Mouse (Mus musculus) CH12.LX (cell line): ENCODE data around the gene Lim2. TPM values are rescaled to one million over a fixed set of nuclear protein-coding genes. Genes with fewer than 3 reads are reported as not detected.

Experiments
- DNase-seq: peaks from one replicate; pipeline ENCODE4 v3.0.0-alpha.2; 2013; ENCODE audit errors: extremely low read depth
- H3K27ac ChIP-seq: 2 replicates; pipeline ENCODE4 v1.5.1; 2012; ENCODE audit warnings: low read depth, mild to moderate bottlenecking, control low read depth, moderate library complexity; ENCODE audit not compliant: insufficient read depth
- H3K27me3 ChIP-seq: replicated peaks from 2 replicates; pipeline ENCODE3; 2012; ENCODE audit warnings: inconsistent platforms
- H3K36me3 ChIP-seq, 2 experiments: replicated peaks in 1 of 2; 2 replicates each; pipeline versions ENCODE3 to v1.6.1; 2012; ENCODE audit warnings: inconsistent platforms in 1 of 2, low read length in 1 of 2, mild to moderate bottlenecking in 1 of 2, mixed read lengths in 1 of 2, moderate library complexity in 1 of 2; ENCODE audit not compliant: control insufficient read depth in 1 of 2, insufficient read depth in 1 of 2
- H3K4me1 ChIP-seq, 2 experiments: 2 replicates each; pipeline ENCODE4 v1.6.1; 2012; ENCODE audit warnings: inconsistent platforms in 1 of 2, moderate library complexity in 1 of 2; ENCODE audit not compliant: insufficient read depth in 2 of 2, control insufficient read depth in 1 of 2
- H3K4me2 ChIP-seq: 2 replicates; pipeline ENCODE4 v1.6.1; 2012; ENCODE audit warnings: low read depth, mild to moderate bottlenecking, control low read depth; ENCODE audit not compliant: poor library complexity, insufficient read depth, severe bottlenecking
- H3K4me3 ChIP-seq, 3 experiments: fragments of 150-350 bp in 1 of 3; sonication (generic) in 1 of 3; replicated peaks in 1 of 3; 2 replicates each; pipeline versions ENCODE3 to v1.5.1; 2011 to 2012; ENCODE audit warnings: low read depth in 2 of 3, low read length in 2 of 3, mild to moderate bottlenecking in 2 of 3, moderate library complexity in 2 of 3, control low read depth in 1 of 3, improper control_type of control experiment in 1 of 3, inconsistent platforms in 1 of 3, mixed read lengths in 1 of 3; ENCODE audit not compliant: poor library complexity in 1 of 3
- H3K79me2 ChIP-seq: replicated peaks from 2 replicates; pipeline ENCODE4 v1.6.1; 2012; ENCODE audit warnings: mild to moderate bottlenecking, moderate library complexity; ENCODE audit not compliant: control insufficient read depth, poor library complexity, insufficient read depth, severe bottlenecking; ENCODE audit errors: extremely low read depth
- H3K9ac ChIP-seq: 2 replicates; pipeline ENCODE4 v1.6.1; 2012; ENCODE audit warnings: low read depth, mild to moderate bottlenecking, control low read depth, moderate library complexity; ENCODE audit not compliant: insufficient read depth
- H3K9me3 ChIP-seq: replicated peaks from 2 replicates; pipeline ENCODE3; 2012; ENCODE audit warnings: low read length, inconsistent platforms, mixed read lengths
- BHLHE40 ChIP-seq: IDR thresholded peaks from 2 replicates; pipeline ENCODE4 v1.6.1; 2011; ENCODE audit warnings: mild to moderate bottlenecking, low read depth, low read length, improper control_type of control experiment
- E2F4 ChIP-seq: IDR thresholded peaks from 2 replicates; pipeline ENCODE4 v1.6.1; 2011; ENCODE audit warnings: low read depth, low read length, improper control_type of control experiment; ENCODE audit not compliant: insufficient replicate concordance
- ETS1 ChIP-seq: conservative IDR thresholded peaks from 2 replicates; pipeline ENCODE4 v1.6.1; 2012; ENCODE audit warnings: low read depth, mild to moderate bottlenecking, inconsistent platforms, low read length, improper control_type of control experiment, moderate library complexity
- HCFC1 ChIP-seq: IDR thresholded peaks from 2 replicates; pipeline ENCODE4 v1.6.1; 2012; ENCODE audit warnings: low read depth, mild to moderate bottlenecking, inconsistent platforms, low read length, improper control_type of control experiment
- MAZ ChIP-seq: IDR thresholded peaks from 2 replicates; pipeline ENCODE4 v1.6.1; 2012; ENCODE audit warnings: low read depth, mild to moderate bottlenecking, inconsistent platforms, low read length, improper control_type of control experiment, moderate library complexity
- MEF2A ChIP-seq: IDR thresholded peaks from 2 replicates; pipeline ENCODE4 v1.6.1; 2014; ENCODE audit warnings: low read depth, mild to moderate bottlenecking, inconsistent platforms, low read length, improper control_type of control experiment, borderline replicate concordance
- MXI1 ChIP-seq: IDR thresholded peaks from 2 replicates; pipeline ENCODE4 v1.6.1; 2011; ENCODE audit warnings: mild to moderate bottlenecking, low read depth, low read length, improper control_type of control experiment
- PAX5 ChIP-seq: IDR thresholded peaks from 2 replicates; pipeline ENCODE4 v1.6.1; 2012; ENCODE audit warnings: low read length, inconsistent platforms, mixed read lengths
- RAD21 ChIP-seq: IDR thresholded peaks from 2 replicates; pipeline ENCODE4 v1.6.1; 2011; ENCODE audit warnings: low read depth, mild to moderate bottlenecking, low read length, improper control_type of control experiment, moderate library complexity
- RCOR1 ChIP-seq: conservative IDR thresholded peaks from 2 replicates; pipeline ENCODE4 v1.6.1; 2012; ENCODE audit warnings: low read depth, mild to moderate bottlenecking, inconsistent platforms, low read length, improper control_type of control experiment
- SIN3A ChIP-seq: IDR thresholded peaks from 2 replicates; pipeline ENCODE4 v1.6.1; 2012; ENCODE audit warnings: low read length, improper control_type of control experiment, inconsistent platforms
- SMC3 ChIP-seq: IDR thresholded peaks from 2 replicates; pipeline ENCODE4 v1.6.1; 2011; ENCODE audit warnings: low read depth, low read length, improper control_type of control experiment
- UBTF ChIP-seq: IDR thresholded peaks from 2 replicates; pipeline ENCODE4 v1.6.1; 2012; ENCODE audit warnings: low read depth, mild to moderate bottlenecking, inconsistent platforms, low read length, improper control_type of control experiment, moderate library complexity
- USF1 ChIP-seq: IDR thresholded peaks from 2 replicates; pipeline ENCODE4 v1.6.1; 2014; ENCODE audit warnings: low read depth, mild to moderate bottlenecking, inconsistent platforms, low read length, improper control_type of control experiment
- USF2 ChIP-seq: conservative IDR thresholded peaks from 2 replicates; pipeline ENCODE4 v1.6.1; 2011; ENCODE audit warnings: low read depth, low read length, improper control_type of control experiment
- ZC3H11A ChIP-seq: IDR thresholded peaks from 2 replicates; pipeline ENCODE4 v1.6.1; 2012; ENCODE audit warnings: low read depth, mild to moderate bottlenecking, inconsistent platforms, low read length, improper control_type of control experiment
- ZMIZ1 ChIP-seq: IDR thresholded peaks from 2 replicates; pipeline ENCODE4 v1.6.1; 2012; ENCODE audit warnings: low read depth, mild to moderate bottlenecking, inconsistent platforms, low read length, improper control_type of control experiment
- ZNF384 ChIP-seq: IDR thresholded peaks from 2 replicates; pipeline ENCODE4 v1.6.1; 2012; ENCODE audit warnings: low read depth, low read length, improper control_type of control experiment, inconsistent platforms
- dilution Hi-C: fragments of 300-500 bp; cut with MboI; formaldehyde crosslinking; loops from 2 replicates; pipeline ENCODE4 v1.14.3; 2020; ENCODE audit warnings: low sequenced_read_pairs; ENCODE audit not compliant: extremely low pct_unique_long_range_greater_than_20kb, extremely low pct_ligation_motif_present
- in situ Hi-C: fragments of 300-500 bp; cut with MboI; formaldehyde crosslinking; loops from 3 replicates; pipeline ENCODE4 v1.14.3; 2019; ENCODE audit warnings: low sequenced_read_pairs, low pct_ligation_motif_present, low pct_unique_long_range_greater_than_20kb, mixed read lengths
- polyA plus RNA-seq: library from polyadenylated mRNA; unstranded; fragments of >175 nt; gene quantifications from 2 replicates; pipeline ENCODE4 v1.2.1, GENCODE M21; 2012; ENCODE audit warnings: low read depth; ENCODE audit not compliant: insufficient read length
- total RNA-seq, 2 experiments: library from RNA; depleted of rRNA; stranded (reverse); fragments of 300-350 nt in 1 of 2; fragments of >200 nt in 1 of 2; gene quantifications; 2 replicates each; pipeline ENCODE4 v1.2.3; 2012 to 2014

Lim2 gene
- total and polyA plus RNA-seq, 3 experiments = 0.10 TPM; not detected in 2

- Histone ChIP-seq H3K4me3 (no peak within 1 kb of the TSS), H3K9ac (no peak within 1 kb of the TSS), H3K4me1 (peaks cover 3 to 11% of the 10 kb centered on the region in 2 experiments; a peak in 3 of 4 replicates), H3K4me2 (no peak within 1 kb of the TSS), H3K36me3 (peaks cover 0 to 5% of the 10 kb centered on the region in 2 experiments), H3K27ac (no peak within 1 kb of the TSS)
- in situ Hi-C loops = loop anchor here (5.0 to 10.0 kb wide), 3 partner anchors 41 to 178 kb away; no protein-coding TSS in a partner anchor
- no peak for TF ChIP-seq MEF2A
- TF ChIP-seq RAD21 = no peak
- TF ChIP-seq BHLHE40 = no peak
- TF ChIP-seq SMC3 = no peak
- TF ChIP-seq, all 38 proteins: peak for 0
- H3K9me3 ChIP-seq = no peaks in the 10 kb centered on the region
- dilution Hi-C loops = no loop called here
- no peak for DNase-seq
- no peaks in the 10 kb centered on the region for H3K27me3 ChIP-seq
- no peaks in the 10 kb centered on the region for H3K79me2 ChIP-seq
Measured at GRCm38 (mm10) chr7:43462851-43463250, 35.4 kb downstream of the Lim2 start, which contains the start of gene Vsig10l. Gene Vsig10l, plus strand, starts transcription at chr7:43463151.

GRCm38 (mm10) chr7:43463976-43464375 is 36.5 kb downstream of the Lim2 start:
- in situ Hi-C loops (loop anchor here (5.0 to 10.0 kb wide), 3 partner anchors 42 to 179 kb away; no protein-coding TSS in a partner anchor), dilution Hi-C loops (no loop called here)
- no peaks in the 10 kb centered on the region for H3K9me3 ChIP-seq
- H3K4me1 ChIP-seq = peaks cover 3 to 11% of the 10 kb centered on the region in 2 experiments; a peak in 3 of 4 replicates
- no peak overlapping the region for H3K27ac ChIP-seq
- H3K79me2 ChIP-seq = no peaks in the 10 kb centered on the region
- no peaks in the 10 kb centered on the region for H3K27me3 ChIP-seq
- TF ChIP-seq ZMIZ1 = no peak
- TF ChIP-seq MEF2A = no peak
- no peak for TF ChIP-seq MAZ
- TF ChIP-seq RCOR1 = no peak
- TF ChIP-seq RAD21 = no peak
- no peak for TF ChIP-seq ZC3H11A
- no peak for TF ChIP-seq ZNF384
- no peak for TF ChIP-seq PAX5
- no peak for TF ChIP-seq HCFC1
- TF ChIP-seq UBTF = no peak
- no peak for TF ChIP-seq USF1
- no peak for TF ChIP-seq USF2
- TF ChIP-seq BHLHE40 = no peak
- no peak for TF ChIP-seq SMC3
- no peak for TF ChIP-seq SIN3A
- TF ChIP-seq ETS1 = no peak
- TF ChIP-seq MXI1 = no peak
- TF ChIP-seq E2F4 = no peak
- H3K9ac ChIP-seq = no peak overlapping the region
- no peak overlapping the region for H3K4me3 ChIP-seq
- H3K4me2 ChIP-seq = no peak overlapping the region
- no peak for DNase-seq
- H3K36me3 ChIP-seq = no peaks in the 10 kb centered on the region
